In genomic region chr12:56457951-56458350, GRCm38 (mm10) we compare ENCODE assay signal across 24 mouse cellular contexts.
"Had no signal": no experiment of that assay in that cellular context is flagged by ENCODE, and none has a peak within 500 bp of the region (broad histone marks: within the 10 kb centered on the region; RNA-seq: fewer than 3 reads in every experiment).

No protein-coding gene starts in this region.

- H3K27ac ChIP-seq: embryonic facial prominence, embryonic 10.5 days; embryonic facial prominence, embryonic 12.5 days; embryonic facial prominence, embryonic 13.5 days; embryonic facial prominence, embryonic 15.5 days; forebrain, embryonic 10.5 days; forebrain, embryonic 12.5 days; forebrain, embryonic 13.5 days; forebrain, embryonic 15.5 days; gastrocnemius, adult 2 months; heart, adult 2 months had no signal

- H3K9ac ChIP-seq: embryonic facial prominence, embryonic 12.5 days; embryonic facial prominence, embryonic 13.5 days; embryonic facial prominence, embryonic 15.5 days; forebrain, embryonic 12.5 days; forebrain, embryonic 13.5 days; forebrain, embryonic 15.5 days; forebrain, postnatal 0 days had no signal

- H3K4me1 ChIP-seq: embryonic facial prominence, embryonic 13.5 days; embryonic facial prominence, embryonic 15.5 days had no signal

- H3K4me2 ChIP-seq: embryonic facial prominence, embryonic 12.5 days; embryonic facial prominence, embryonic 13.5 days; embryonic facial prominence, embryonic 15.5 days; forebrain, embryonic 12.5 days; forebrain, embryonic 13.5 days; forebrain, embryonic 15.5 days had no signal

- H3K4me3 ChIP-seq: embryonic facial prominence, embryonic 10.5 days; embryonic facial prominence, embryonic 12.5 days; embryonic facial prominence, embryonic 13.5 days; embryonic facial prominence, embryonic 15.5 days; erythroblast, embryonic 14.5 days; forebrain, embryonic 10.5 days; forebrain, embryonic 12.5 days; forebrain, embryonic 13.5 days; forebrain, embryonic 15.5 days; gastrocnemius, adult 2 months; heart, adult 2 months had no signal

- DNase-seq: cerebellum, adult 8-10 months; cerebellum, adult 9-10 months; cerebellum, adult 9-11 months; cerebellum, postnatal 14 days; cerebellum, postnatal 25 days; cerebellum, postnatal 36 days; forebrain, postnatal 0 days; gastrocnemius, adult 2 months; gastrocnemius, postnatal 10 days; gastrocnemius, postnatal 14 days; gastrocnemius, postnatal 25 days; gastrocnemius, postnatal 36 days; heart, adult 11 months; heart, adult 18-20 months; heart, adult 2 months had no signal

- H3K36me3 ChIP-seq: embryonic facial prominence, embryonic 10.5 days; embryonic facial prominence, embryonic 12.5 days; embryonic facial prominence, embryonic 13.5 days; embryonic facial prominence, embryonic 15.5 days; forebrain, embryonic 10.5 days; forebrain, embryonic 12.5 days; forebrain, embryonic 15.5 days had no signal

- H3K9me3 ChIP-seq: embryonic facial prominence, embryonic 10.5 days; embryonic facial prominence, embryonic 12.5 days; embryonic facial prominence, embryonic 13.5 days; embryonic facial prominence, embryonic 15.5 days; forebrain, embryonic 10.5 days; forebrain, embryonic 15.5 days had no signal
